Mouse (Mus musculus): ENCODE results near the gene Atp6v1g2. TPM values are rescaled to one million over a fixed set of nuclear protein-coding genes. Genes with fewer than 3 reads are reported as not detected.

The Atp6v1g2 gene
- 4.1 and 4.3 TPM in 2 replicates for polyA plus RNA-seq (2015; fragmentation: Nextera tagmentation; extraction: Ambion mirVana)

DNA sequence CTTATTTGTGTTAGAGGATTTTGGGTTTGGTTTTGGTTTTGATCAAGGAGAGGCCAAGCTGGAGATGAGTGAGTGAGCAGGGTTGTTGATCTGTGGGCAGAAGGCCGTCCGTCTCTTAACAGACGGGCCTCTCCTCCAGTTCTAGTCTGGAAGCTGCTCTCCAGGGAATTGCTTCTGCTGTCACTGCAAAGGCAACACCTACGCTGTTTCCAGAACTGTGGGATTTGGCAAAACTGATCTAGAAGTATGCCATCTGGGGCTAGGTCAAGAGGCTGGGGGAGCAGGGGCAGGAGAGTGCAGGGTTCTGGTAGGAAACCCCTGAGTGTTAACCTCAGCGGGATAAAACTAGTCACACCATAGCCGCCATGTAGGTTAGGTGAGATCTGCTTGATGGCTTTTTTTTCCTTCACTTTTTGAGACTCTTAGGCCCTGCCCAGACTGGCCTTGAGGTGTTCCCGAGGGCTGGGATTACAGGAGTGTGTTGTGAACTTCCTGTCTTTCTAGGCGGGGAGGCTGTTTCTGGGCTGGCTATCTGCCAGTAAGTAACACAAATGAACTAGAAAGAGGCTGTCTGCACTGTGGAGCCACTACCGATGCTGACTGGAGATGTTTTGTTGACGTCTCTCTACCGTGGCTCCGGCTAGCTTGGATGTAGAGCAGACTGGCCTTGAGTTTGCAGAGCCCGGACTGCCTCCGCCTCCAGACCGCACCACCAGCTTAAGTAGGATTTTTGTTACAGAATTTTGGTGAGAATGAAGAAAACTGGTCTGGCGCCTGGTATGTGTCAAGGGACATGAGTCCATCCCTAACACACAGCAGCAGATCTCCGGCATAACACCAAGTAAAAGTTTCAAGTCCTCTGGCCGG, at the start of gene Atp6v1g2:
TSS of gene Atp6v1g2 (plus strand) at position 547 of the 867 bp plus-strand sequence.
- H3K27me3 ChIP-seq (replicated peaks), result no peaks in the 10 kb centered on the region
- no peak for ATAC-seq
- H3K4me1 ChIP-seq (replicated peaks), result peaks cover 28% of the 10 kb centered on the region
- H3K36me3 ChIP-seq, result peaks cover 15% of the 10 kb centered on the region
- peak within 1 kb of the TSS; percentile 5; the same call in 1 of the 2 replicates for H3K9ac ChIP-seq
- peak within 1 kb of the TSS; percentile 74 for H3K27ac ChIP-seq
- H3K4me3 ChIP-seq (replicated peaks), result peak within 1 kb of the TSS; percentile 57; the same call in 1 of the 2 replicates
- 46% methylated on average over 18 of the region's 18 CpGs for whole genome bisulfite sequencing
- H3K9me3 ChIP-seq, result no peaks in the 10 kb centered on the region
- peak within 1 kb of the TSS; percentile 88 for H3K4me2 ChIP-seq (replicated peaks)

GRCm38 (mm10) chr17:35185639-35186611, 47.5 kb upstream of the Atp6v1g2 start:
- peak overlapping the region; percentile 39; the same call in 1 of the 2 replicates for H3K9ac ChIP-seq
- H3K27ac ChIP-seq, result peak overlapping the region; percentile 77
- H3K4me2 ChIP-seq (replicated peaks), result peak overlapping the region; percentile 65
- no peaks in the 10 kb centered on the region for H3K27me3 ChIP-seq (replicated peaks)
- H3K9me3 ChIP-seq, result no peaks in the 10 kb centered on the region
- peak; percentile 70 for ATAC-seq
- H3K36me3 ChIP-seq, result no peaks in the 10 kb centered on the region
- H3K4me1 ChIP-seq (replicated peaks), result 0 out of 2 replicates have a peak, but pooled peaks cover 5% of the 10 kb centered on the region
- peak overlapping the region; percentile 39 for H3K4me3 ChIP-seq (replicated peaks)
- 3% methylated on average over 18 of the region's 18 CpGs for WGBS

DNA sequence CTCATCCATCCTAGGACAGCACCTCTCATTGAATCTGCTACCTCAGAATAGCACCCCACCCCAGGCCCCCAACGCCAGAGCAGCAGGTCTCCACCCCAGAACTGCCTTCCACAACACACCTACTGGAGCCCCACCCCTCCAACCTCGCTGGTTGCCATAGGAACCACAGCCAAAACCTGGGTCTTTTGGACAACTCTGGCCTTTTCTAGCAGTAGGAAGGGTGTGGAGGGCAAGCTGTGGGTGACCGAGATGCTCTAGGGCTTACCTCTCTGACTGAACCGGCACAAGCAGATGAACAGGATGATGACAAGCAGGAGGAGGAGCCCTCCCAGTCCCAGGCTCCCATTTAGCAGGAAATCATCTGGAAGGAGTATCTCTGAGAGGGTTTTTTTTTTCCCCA, 46.8 kb upstream of the Atp6v1g2 start:
- peak; percentile 32 for ATAC-seq
- Histone ChIP-seq H3K27ac (peak overlapping the region; percentile 77), H3K4me1 (replicated peaks) (0 out of 2 replicates have a peak, but pooled peaks cover 5% of the 10 kb centered on the region), H3K9me3 (no peaks in the 10 kb centered on the region), H3K4me2 (replicated peaks) (peak overlapping the region; percentile 65), H3K36me3 (no peaks in the 10 kb centered on the region), H3K27me3 (replicated peaks) (no peaks in the 10 kb centered on the region), H3K4me3 (replicated peaks) (peak overlapping the region; percentile 39), H3K9ac (0 out of 2 replicates have a peak overlapping the region, but pooled peaks have one; percentile 17)
- WGBS, result 1% methylated on average over 4 of the region's 4 CpGs

- Histone ChIP-seq H3K9ac (no peak overlapping the region), H3K27ac (peak overlapping the region; percentile 40; the same call in 1 of the 2 replicates), H3K27me3 (replicated peaks) (no peaks in the 10 kb centered on the region), H3K9me3 (no peaks in the 10 kb centered on the region), H3K4me3 (replicated peaks) (no peak overlapping the region), H3K4me2 (replicated peaks) (no peak overlapping the region), H3K36me3 (no peaks in the 10 kb centered on the region), H3K4me1 (replicated peaks) (0 out of 2 replicates have a peak, but pooled peaks cover 5% of the 10 kb centered on the region)
- no peak for ATAC-seq
- WGBS, result 67% methylated on average over 4 of the region's 4 CpGs
These were observed 46.1 kb upstream of the Atp6v1g2 start for GRCm38 (mm10) chr17:35187345-35187744.

DNA sequence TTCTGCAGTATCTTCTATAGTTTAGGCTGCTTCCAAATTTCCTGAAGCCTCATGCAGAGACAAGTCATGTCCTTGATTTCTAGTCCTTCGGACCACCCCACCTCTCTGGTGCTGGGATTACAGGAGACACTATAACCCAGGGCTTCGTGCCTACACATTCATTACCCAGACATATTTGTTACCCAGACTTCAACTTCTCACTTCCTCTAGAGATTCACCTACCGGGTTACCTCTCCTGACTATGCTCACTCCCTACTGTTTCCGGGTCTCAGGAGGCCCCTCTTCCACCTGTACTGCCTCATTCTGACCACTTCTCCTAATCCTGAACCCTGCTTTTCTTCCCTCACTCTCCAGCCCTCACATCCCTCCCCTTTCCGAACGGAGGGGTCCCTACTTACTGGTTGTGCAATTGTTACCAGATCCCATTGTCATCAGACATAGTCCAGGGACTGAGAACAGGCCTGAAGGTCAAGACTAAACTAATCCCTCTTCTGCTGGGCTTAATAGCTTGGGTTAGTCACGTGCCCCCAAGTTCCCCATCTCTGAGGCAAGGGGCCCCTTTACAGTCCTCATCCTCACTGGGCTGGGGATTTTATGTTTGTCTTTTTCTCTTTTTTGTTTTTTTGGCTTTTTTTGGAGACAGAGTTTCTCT, 45.4 kb upstream of the Atp6v1g2 start, which contains the start of gene Lst1:
TSS of gene Lst1 (minus strand) at position 481 of the 652 bp plus-strand sequence.
- 59% methylated on average over 7 of the region's 7 CpGs for WGBS
- H3K4me1 ChIP-seq (replicated peaks), result 0 out of 2 replicates have a peak, but pooled peaks cover 5% of the 10 kb centered on the region
- H3K9me3 ChIP-seq, result no peaks in the 10 kb centered on the region
- no peak within 1 kb of the TSS for H3K4me2 ChIP-seq (replicated peaks)
- H3K9ac ChIP-seq, result no peak within 1 kb of the TSS
- H3K27ac ChIP-seq, result peak within 1 kb of the TSS; percentile 40; the same call in 1 of the 2 replicates
- no peak for ATAC-seq
- no peak within 1 kb of the TSS for H3K4me3 ChIP-seq (replicated peaks)
- no peaks in the 10 kb centered on the region for H3K36me3 ChIP-seq
- no peaks in the 10 kb centered on the region for H3K27me3 ChIP-seq (replicated peaks)

DNA sequence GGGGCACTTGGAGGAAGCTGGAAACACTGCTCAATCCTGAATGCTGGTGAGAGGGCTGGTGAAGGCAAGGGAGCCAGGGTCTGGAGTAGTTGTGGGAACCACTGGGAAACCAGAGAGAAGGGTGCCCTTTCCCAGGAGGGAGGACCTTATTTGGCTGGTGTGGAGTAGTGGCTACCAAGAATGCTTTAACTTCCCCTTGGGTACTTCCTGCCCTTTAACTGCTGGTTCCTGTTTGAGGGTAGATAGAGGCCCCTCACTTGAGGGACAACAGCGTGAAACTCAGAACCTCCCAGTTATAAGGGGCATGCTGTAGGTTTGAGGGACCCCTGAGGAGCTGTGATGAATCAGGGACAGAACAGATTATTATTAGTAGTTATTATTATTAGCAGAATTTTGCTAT, 44.3 kb upstream of the Atp6v1g2 start:
- WGBS, result 69% methylated on average over 1 of the region's 1 CpGs
- no peak overlapping the region for H3K27ac ChIP-seq
- H3K9ac ChIP-seq, result no peak overlapping the region
- no peak overlapping the region for H3K4me2 ChIP-seq (replicated peaks)
- no peaks in the 10 kb centered on the region for H3K9me3 ChIP-seq
- no peak overlapping the region for H3K4me3 ChIP-seq (replicated peaks)
- ATAC-seq, result no peak
- H3K4me1 ChIP-seq (replicated peaks), result peaks cover 9% of the 10 kb centered on the region; the same call in 1 of the 2 replicates
- no peaks in the 10 kb centered on the region for H3K27me3 ChIP-seq (replicated peaks)
- H3K36me3 ChIP-seq, result no peaks in the 10 kb centered on the region

DNA sequence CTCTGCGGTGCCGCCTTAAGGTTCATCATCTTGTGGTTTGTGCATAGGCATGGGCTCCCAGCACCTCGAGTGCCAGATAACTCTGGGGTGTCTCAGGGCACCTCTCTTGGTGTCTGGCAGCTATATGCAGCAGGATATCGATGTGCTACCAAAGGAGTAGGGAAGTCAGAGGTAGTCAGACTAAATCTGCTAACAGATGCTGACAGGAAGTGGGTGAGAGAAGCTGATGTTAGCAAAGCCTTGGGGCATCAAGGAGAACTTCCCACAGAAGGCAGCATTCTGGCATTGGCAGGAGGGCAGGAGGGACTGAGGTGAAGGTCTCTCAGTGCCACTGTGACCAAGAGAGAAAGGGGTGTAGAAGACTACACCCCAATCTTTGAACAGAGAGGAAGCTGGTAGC, 43.4 kb upstream of the Atp6v1g2 start:
- Histone ChIP-seq H3K27ac (no peak overlapping the region), H3K4me3 (replicated peaks) (no peak overlapping the region), H3K36me3 (no peaks in the 10 kb centered on the region), H3K27me3 (replicated peaks) (peaks cover 5% of the 10 kb centered on the region), H3K9ac (no peak overlapping the region), H3K9me3 (no peaks in the 10 kb centered on the region), H3K4me2 (replicated peaks) (no peak overlapping the region), H3K4me1 (replicated peaks) (peaks cover 17% of the 10 kb centered on the region)
- no peak for ATAC-seq
- 67% methylated on average over 4 of the region's 4 CpGs for whole genome bisulfite sequencing

DNA sequence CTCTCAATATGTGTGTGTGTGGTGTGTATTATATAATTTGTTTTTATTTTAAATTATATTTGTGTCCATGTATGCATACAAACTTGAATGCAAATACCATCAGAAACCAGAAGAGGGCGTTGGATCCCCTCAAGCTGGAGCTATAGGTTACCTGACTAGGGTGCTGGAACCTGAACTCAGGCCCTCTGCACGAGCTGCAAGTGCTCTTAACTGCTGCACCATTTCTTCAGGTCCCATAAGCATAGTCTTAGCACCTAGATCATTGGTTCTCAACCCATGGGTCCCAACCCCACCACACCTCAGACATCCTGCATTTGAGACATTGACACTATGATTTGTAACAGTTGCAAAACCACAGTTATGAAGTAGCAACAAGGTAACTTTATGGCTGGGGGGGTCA, 41.7 kb upstream of the Atp6v1g2 start:
- Histone ChIP-seq H3K36me3 (no peaks in the 10 kb centered on the region), H3K27me3 (replicated peaks) (peaks cover 19% of the 10 kb centered on the region), H3K27ac (no peak overlapping the region), H3K9ac (no peak overlapping the region), H3K4me1 (replicated peaks) (peaks cover 19% of the 10 kb centered on the region), H3K4me3 (replicated peaks) (no peak overlapping the region), H3K9me3 (no peaks in the 10 kb centered on the region), H3K4me2 (replicated peaks) (no peak overlapping the region)
- 72% methylated on average over 2 of the region's 2 CpGs for WGBS
- no peak for ATAC-seq

- no peaks in the 10 kb centered on the region for H3K9me3 ChIP-seq
- WGBS, result 83% methylated on average over 5 of the region's 5 CpGs
- H3K27ac ChIP-seq, result no peak overlapping the region
- H3K36me3 ChIP-seq, result no peaks in the 10 kb centered on the region
- no peak overlapping the region for H3K9ac ChIP-seq
- no peak for ATAC-seq
- H3K4me3 ChIP-seq (replicated peaks), result no peak overlapping the region
- peaks cover 19% of the 10 kb centered on the region for H3K27me3 ChIP-seq (replicated peaks)
- peaks cover 19% of the 10 kb centered on the region for H3K4me1 ChIP-seq (replicated peaks)
- no peak overlapping the region for H3K4me2 ChIP-seq (replicated peaks)
These were observed 40.5 kb upstream of the Atp6v1g2 start for GRCm38 (mm10) chr17:35192924-35193323.

DNA sequence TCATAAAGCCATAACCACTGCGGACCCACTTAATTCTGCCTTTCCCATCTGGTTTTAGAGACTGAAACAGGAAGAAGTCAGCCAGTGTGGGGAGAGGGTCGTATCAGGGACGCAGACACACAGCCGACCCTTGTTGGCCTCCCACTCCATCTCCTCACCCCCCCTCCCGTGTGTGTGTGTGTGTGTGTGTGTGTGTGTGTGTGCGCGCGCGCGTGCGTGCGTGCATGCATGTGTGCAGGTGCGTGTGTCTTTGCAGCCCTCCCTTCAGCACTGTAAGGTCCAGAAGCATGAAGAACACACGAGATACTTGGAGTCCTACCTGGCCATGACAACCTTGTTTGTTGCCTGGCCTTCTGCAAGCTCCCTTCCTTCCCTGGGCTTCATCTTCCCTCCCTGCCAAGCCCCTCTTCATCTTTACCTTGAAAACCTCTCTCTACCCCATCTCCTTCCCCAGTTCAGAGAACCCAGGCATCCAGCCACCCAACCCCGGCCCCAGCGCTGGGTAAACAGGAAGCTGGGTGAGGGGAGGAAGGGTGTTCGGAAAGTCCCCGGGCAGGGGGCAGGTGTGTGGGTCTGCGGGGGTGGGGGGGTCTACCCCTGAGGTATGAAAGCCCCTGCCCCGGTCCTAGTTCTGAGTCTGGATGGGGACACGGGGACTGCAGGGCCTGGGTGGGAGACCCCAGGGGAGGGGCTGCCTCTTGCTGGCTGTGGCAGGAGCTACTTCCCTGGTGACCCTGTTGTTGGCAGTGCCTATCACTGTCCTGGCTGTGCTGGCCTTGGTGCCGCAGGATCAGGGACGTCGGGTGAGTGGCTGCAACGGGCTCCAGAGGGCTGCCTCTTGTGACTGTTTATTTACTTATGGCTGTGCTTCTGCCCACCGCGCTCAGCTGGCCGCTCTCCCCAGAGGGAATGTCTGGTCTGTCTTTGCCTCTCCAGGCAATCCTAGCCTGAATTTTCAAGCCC, 39.3 kb upstream of the Atp6v1g2 start, which contains the start of gene Ltb:
TSS of gene Ltb (plus strand) at position 559 of the 963 bp plus-strand sequence.
- H3K9ac ChIP-seq, result peak within 1 kb of the TSS; percentile 56
- WGBS, result 49% methylated on average over 28 of the region's 28 CpGs
- H3K36me3 ChIP-seq, result no peaks in the 10 kb centered on the region
- no peak for ATAC-seq
- peaks cover 19% of the 10 kb centered on the region for H3K4me1 ChIP-seq (replicated peaks)
- H3K9me3 ChIP-seq, result no peaks in the 10 kb centered on the region
- H3K27ac ChIP-seq, result no peak within 1 kb of the TSS
- peak within 1 kb of the TSS; percentile 94 for H3K4me2 ChIP-seq (replicated peaks)
- H3K4me3 ChIP-seq (replicated peaks), result peak within 1 kb of the TSS; percentile 45
- H3K27me3 ChIP-seq (replicated peaks), result peaks cover 19% of the 10 kb centered on the region
